Comparison of ENCODE assay signal across 13 mouse cellular contexts in the genomic region with DNA sequence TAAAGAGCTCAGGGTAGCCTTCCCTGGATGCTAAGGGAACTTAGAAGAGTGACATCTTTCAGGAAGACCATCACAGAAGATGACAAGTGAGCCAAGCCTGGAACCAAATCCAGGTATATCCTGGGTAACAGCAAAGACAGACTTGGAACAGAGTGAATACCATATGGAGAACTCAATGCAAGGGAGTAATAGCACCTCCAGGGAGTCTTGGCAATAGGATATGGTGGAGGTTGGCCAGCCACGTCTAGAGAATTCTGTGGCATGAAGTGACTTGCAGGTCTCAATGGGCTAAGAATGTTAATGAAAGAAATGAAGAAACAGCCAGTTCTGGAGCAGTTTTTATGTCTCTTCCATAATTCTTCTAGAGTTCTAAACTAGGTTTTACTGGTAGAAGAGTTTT.
"Had no signal": no experiment of that assay in that cellular context is flagged by ENCODE, and none has a peak within 500 bp of the region (broad histone marks: within the 10 kb centered on the region; RNA-seq: fewer than 3 reads in every experiment).

No protein-coding gene starts in this region.

- DNase-seq: kidney, postnatal 10 days; layer of hippocampus, adult 9-11 months; layer of hippocampus, postnatal 36 days; lung, adult 18-20 months; lung, postnatal 36 days; right cerebral cortex, adult 18-20 months; thymus, postnatal 4 days had no signal

- H3K4me1 ChIP-seq: midbrain, embryonic 13.5 days; neural tube, embryonic 15.5 days had no signal

- H3K27me3 ChIP-seq: limb, embryonic 13.5 days; midbrain, embryonic 13.5 days; neural tube, embryonic 15.5 days had no signal

- H3K27ac ChIP-seq: limb, embryonic 13.5 days; liver, embryonic 14.5 days; midbrain, embryonic 13.5 days; neural tube, embryonic 15.5 days; stomach, postnatal 0 days had no signal

- H3K4me3 ChIP-seq: limb, embryonic 13.5 days; midbrain, embryonic 13.5 days; myocyte; neural tube, embryonic 15.5 days had no signal
